Mouse (Mus musculus): ENCODE data around the gene Ankrd11. TPM values are rescaled to one million over a fixed set of nuclear protein-coding genes. Genes with fewer than 3 reads are reported as not detected.

Ankrd11 gene
- polyA plus RNA-seq, 1 experiment from 2014 or later = 53.8 TPM

DNA sequence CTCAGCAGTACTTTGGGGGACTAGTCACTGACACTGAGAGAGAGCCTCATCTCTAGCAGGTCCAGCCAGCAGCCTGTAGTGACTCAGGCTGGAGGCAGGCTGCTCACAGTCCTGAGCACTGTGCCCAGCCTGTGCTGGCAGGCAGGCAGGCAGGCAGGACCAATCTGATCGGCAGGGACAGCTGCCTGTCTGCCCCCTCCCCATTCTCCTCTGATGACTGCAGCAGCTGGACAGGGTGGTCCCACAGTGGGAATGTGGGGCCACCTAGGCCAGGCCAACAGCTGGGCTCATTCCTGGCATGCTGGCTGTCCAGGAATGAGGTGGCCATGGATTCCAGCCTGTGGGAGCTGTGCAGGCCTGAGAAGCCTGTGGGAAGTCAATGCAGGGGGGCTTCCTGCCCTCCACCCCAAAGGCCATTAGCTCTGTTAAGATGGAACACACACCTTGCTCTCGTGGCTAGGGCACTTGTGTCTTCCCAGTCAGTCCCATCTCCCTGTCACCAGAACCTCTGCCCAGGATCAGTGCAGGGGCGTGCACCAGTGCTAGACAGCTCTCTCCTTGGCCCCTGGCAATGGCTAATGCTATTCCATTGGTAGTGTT is 191.3 kb downstream of the Ankrd11 start:
- WGBS = 55% methylated on average over 3 of the region's 3 CpGs
- Histone ChIP-seq H3K36me3 (ENCODE audit: control insufficient read depth, insufficient read depth, low read length) (no peaks in the 10 kb centered on the region), H3K4me2 (no peak overlapping the region), H3K4me1 (replicated peaks; ENCODE audit: control insufficient read depth, insufficient read depth, low read length) (peaks cover 5% of the 10 kb centered on the region; the same call in 1 of the 2 replicates), H3K9me3 (ENCODE audit: control insufficient read depth, low read length) (no peaks in the 10 kb centered on the region), H3K27ac (ENCODE audit: low read depth, low read length) (no peak overlapping the region), H3K9ac (ENCODE audit: low read depth, low read length) (no peak overlapping the region), H3K27me3 (replicated peaks; ENCODE audit: control insufficient read depth, insufficient read depth, low read length) (peaks cover 23% of the 10 kb centered on the region), H3K4me3 (ENCODE audit: low read depth, low read length) (no peak overlapping the region)
- DNase-seq (ENCODE audit: low spot score) = no peak
- ATAC-seq (replicated peaks; ENCODE audit: low FRiP score) = no peak

DNA sequence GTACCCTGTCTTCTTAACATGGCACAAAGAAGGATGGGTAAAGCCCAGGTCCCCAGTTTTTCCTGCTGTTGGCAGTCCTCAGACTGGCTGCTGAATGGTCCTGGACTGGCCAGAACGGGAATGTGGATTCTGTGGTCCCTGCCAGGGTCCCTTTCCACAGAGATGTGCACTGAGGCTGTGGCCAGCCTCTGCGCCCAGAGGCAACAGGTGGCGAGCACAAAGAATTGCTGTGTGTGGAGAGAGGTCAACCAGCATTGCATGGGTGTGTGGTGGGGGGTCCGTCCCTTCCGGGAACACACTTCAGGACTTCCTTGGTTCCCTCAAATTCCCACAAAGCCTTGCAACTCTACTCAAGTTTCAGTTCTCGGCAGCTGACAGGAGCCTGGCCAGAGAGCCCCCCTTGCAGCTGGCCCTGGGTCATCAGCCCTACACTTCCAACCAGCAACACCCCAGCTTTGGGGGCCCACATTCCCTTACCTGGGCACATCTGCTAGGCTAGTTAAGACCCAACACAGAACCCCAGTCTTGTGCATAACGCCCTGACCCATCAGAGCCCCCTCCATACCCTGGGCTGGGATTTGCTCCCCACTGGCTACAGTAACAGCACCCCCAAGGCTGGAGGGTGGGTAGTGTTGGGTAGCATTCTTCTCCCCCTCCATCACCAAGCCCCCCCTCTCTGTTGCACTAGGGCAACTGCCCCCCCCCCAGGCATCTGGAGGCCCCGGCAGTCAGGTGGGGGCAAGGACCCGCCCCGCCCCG is 192.7 kb downstream of the Ankrd11 start:
- Histone ChIP-seq H3K36me3 (ENCODE audit: control insufficient read depth, insufficient read depth, low read length) (no peaks in the 10 kb centered on the region), H3K4me2 (no peak overlapping the region), H3K27me3 (replicated peaks; ENCODE audit: control insufficient read depth, insufficient read depth, low read length) (peaks cover 23% of the 10 kb centered on the region), H3K9me3 (ENCODE audit: control insufficient read depth, low read length) (no peaks in the 10 kb centered on the region), H3K27ac (ENCODE audit: low read depth, low read length) (no peak overlapping the region), H3K4me3 (ENCODE audit: low read depth, low read length) (no peak overlapping the region), H3K4me1 (replicated peaks; ENCODE audit: control insufficient read depth, insufficient read depth, low read length) (peaks cover 5% of the 10 kb centered on the region; the same call in 1 of the 2 replicates), H3K9ac (ENCODE audit: low read depth, low read length) (no peak overlapping the region)
- 70% methylated on average over 11 of the region's 11 CpGs for WGBS
- ATAC-seq (replicated peaks; ENCODE audit: low FRiP score) (no peak), DNase-seq (ENCODE audit: low spot score) (no peak)

GRCm38 (mm10) chr8:122847829-122848561 is 194.1 kb downstream of the Ankrd11 start, which contains the start of gene Cdh15:
TSS of gene Cdh15 (plus strand) at chr8:122847966.
- Histone ChIP-seq H3K9me3 (ENCODE audit: control insufficient read depth, low read length) (no peaks in the 10 kb centered on the region), H3K27ac (ENCODE audit: low read depth, low read length) (no peak within 1 kb of the TSS), H3K27me3 (replicated peaks; ENCODE audit: control insufficient read depth, insufficient read depth, low read length) (peaks cover 22% of the 10 kb centered on the region), H3K9ac (ENCODE audit: low read depth, low read length) (no peak within 1 kb of the TSS), H3K4me1 (replicated peaks; ENCODE audit: control insufficient read depth, insufficient read depth, low read length) (0 out of 2 replicates have a peak, but pooled peaks cover 2% of the 10 kb centered on the region), H3K4me3 (ENCODE audit: low read depth, low read length) (no peak within 1 kb of the TSS), H3K36me3 (ENCODE audit: control insufficient read depth, insufficient read depth, low read length) (no peaks in the 10 kb centered on the region), H3K4me2 (peak within 1 kb of the TSS; percentile 46)
- peak; percentile 75 for DNase-seq (ENCODE audit: low spot score)
- WGBS = 20% methylated on average over 17 of the region's 18 CpGs
- peak; percentile 90 for ATAC-seq (replicated peaks; ENCODE audit: low FRiP score)

- ATAC-seq (replicated peaks; ENCODE audit: low FRiP score) = no peak
- no peak overlapping the region for H3K4me3 ChIP-seq (ENCODE audit: low read depth, low read length)
- no peak overlapping the region for H3K4me2 ChIP-seq
- no peaks in the 10 kb centered on the region for H3K36me3 ChIP-seq (ENCODE audit: control insufficient read depth, insufficient read depth, low read length)
- H3K27ac ChIP-seq (ENCODE audit: low read depth, low read length) = no peak overlapping the region
- WGBS = 76% methylated on average over 4 of the region's 4 CpGs
- DNase-seq (ENCODE audit: low spot score) = no peak
- H3K27me3 ChIP-seq (replicated peaks; ENCODE audit: control insufficient read depth, insufficient read depth, low read length) = peaks cover 28% of the 10 kb centered on the region
- H3K4me1 ChIP-seq (replicated peaks; ENCODE audit: control insufficient read depth, insufficient read depth, low read length) = 0 out of 2 replicates have a peak, but pooled peaks cover 2% of the 10 kb centered on the region
- no peaks in the 10 kb centered on the region for H3K9me3 ChIP-seq (ENCODE audit: control insufficient read depth, low read length)
- no peak overlapping the region for H3K9ac ChIP-seq (ENCODE audit: low read depth, low read length)
Measured at GRCm38 (mm10) chr8:122845662-122846061, 196.4 kb downstream of the Ankrd11 start.

DNA sequence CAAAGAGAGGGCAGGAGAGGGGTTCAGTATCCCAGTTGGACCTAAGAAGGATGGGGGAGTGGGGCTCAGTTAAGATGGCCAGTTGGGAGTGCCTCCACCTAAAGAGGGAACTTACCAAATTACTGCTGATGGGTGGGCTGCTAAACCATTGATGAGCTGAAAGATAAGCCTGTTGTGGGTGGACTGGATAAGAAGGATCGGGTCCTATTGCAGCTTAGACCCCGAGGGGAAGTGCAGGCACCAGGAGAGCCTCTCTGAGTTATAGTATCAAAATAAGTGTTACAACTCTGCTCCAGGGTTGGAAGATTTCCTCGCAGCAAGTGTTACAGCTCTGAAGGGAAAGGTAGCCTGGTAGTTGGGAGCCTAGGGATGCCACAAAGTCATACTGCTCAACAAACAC is 197.9 kb downstream of the Ankrd11 start:
- WGBS = 42% methylated on average over 3 of the region's 3 CpGs
- H3K27me3 ChIP-seq (replicated peaks; ENCODE audit: control insufficient read depth, insufficient read depth, low read length) = peaks cover 24% of the 10 kb centered on the region

DNA sequence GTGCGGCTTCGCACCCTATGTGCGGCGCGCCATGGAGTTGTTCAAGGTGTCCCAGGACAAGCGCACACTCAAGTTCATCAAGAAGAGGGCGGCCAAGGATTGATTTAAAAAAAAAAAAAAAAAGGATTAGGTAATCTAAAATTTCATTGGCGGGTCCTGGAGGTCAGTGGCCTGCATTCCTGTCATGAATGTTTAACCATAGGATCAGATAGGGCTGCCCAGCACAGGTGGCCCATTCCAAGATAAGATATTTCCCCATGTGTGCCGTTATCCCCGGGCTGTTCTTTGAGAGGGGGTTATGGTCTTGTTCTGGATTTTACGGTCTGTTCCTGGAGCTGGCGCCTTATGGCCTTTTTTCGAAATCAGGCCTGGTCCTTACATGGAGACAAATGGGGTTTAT is 205.4 kb downstream of the Ankrd11 start:
- ATAC-seq (replicated peaks; ENCODE audit: low FRiP score) = no peak
- Histone ChIP-seq H3K4me1 (replicated peaks; ENCODE audit: control insufficient read depth, insufficient read depth, low read length) (no peaks in the 10 kb centered on the region), H3K4me3 (ENCODE audit: low read depth, low read length) (no peak overlapping the region), H3K9me3 (ENCODE audit: control insufficient read depth, low read length) (no peaks in the 10 kb centered on the region), H3K9ac (ENCODE audit: low read depth, low read length) (no peak overlapping the region), H3K4me2 (no peak overlapping the region), H3K27me3 (replicated peaks; ENCODE audit: control insufficient read depth, insufficient read depth, low read length) (peaks cover 2% of the 10 kb centered on the region; the same call in 1 of the 2 replicates), H3K27ac (ENCODE audit: low read depth, low read length) (no peak overlapping the region), H3K36me3 (ENCODE audit: control insufficient read depth, insufficient read depth, low read length) (no peaks in the 10 kb centered on the region)
- no peak for DNase-seq (ENCODE audit: low spot score)
- WGBS = 80% methylated on average over 13 of the region's 13 CpGs

More for the DNA sequence above, 197.9 kb downstream of the Ankrd11 start:
- 0 out of 2 replicates have a peak, but pooled peaks cover 2% of the 10 kb centered on the region for H3K4me1 ChIP-seq (replicated peaks; ENCODE audit: control insufficient read depth, insufficient read depth, low read length)
- H3K4me2 ChIP-seq = no peak overlapping the region
- H3K9me3 ChIP-seq (ENCODE audit: control insufficient read depth, low read length) = no peaks in the 10 kb centered on the region
- ATAC-seq (replicated peaks; ENCODE audit: low FRiP score) (no peak), DNase-seq (ENCODE audit: low spot score) (no peak)
- no peak overlapping the region for H3K9ac ChIP-seq (ENCODE audit: low read depth, low read length)
- H3K27ac ChIP-seq (ENCODE audit: low read depth, low read length) = no peak overlapping the region
- no peaks in the 10 kb centered on the region for H3K36me3 ChIP-seq (ENCODE audit: control insufficient read depth, insufficient read depth, low read length)
- H3K4me3 ChIP-seq (ENCODE audit: low read depth, low read length) = no peak overlapping the region

DNA sequence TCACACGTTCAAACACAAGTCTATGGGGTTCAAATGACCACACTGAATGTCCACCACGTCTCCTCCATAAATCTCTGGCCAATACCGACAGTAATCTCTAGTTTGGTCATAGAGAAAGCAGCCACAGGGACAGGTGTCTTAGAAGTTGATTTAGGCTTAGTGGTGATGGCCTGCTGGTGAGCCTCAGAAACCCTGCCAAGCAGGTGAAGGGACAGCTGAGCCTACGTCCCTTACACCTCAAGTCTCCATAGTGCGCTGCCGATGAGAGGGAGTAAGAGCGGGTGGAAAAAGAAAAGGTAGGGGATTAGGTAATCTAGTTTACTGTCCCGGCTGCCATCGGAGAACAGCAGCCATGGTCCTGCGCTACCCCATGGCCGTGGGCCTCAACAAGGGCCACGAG is 205.9 kb downstream of the Ankrd11 start:
- H3K4me2 ChIP-seq = no peak overlapping the region
- no peak overlapping the region for H3K9ac ChIP-seq (ENCODE audit: low read depth, low read length)
- ATAC-seq (replicated peaks; ENCODE audit: low FRiP score) = no peak
- no peaks in the 10 kb centered on the region for H3K36me3 ChIP-seq (ENCODE audit: control insufficient read depth, insufficient read depth, low read length)
- no peak overlapping the region for H3K4me3 ChIP-seq (ENCODE audit: low read depth, low read length)
- no peaks in the 10 kb centered on the region for H3K4me1 ChIP-seq (replicated peaks; ENCODE audit: control insufficient read depth, insufficient read depth, low read length)
- no peak overlapping the region for H3K27ac ChIP-seq (ENCODE audit: low read depth, low read length)
- DNase-seq (ENCODE audit: low spot score) = no peak
- peaks cover 2% of the 10 kb centered on the region for H3K27me3 ChIP-seq (replicated peaks; ENCODE audit: control insufficient read depth, insufficient read depth, low read length)
- H3K9me3 ChIP-seq (ENCODE audit: control insufficient read depth, low read length) = no peaks in the 10 kb centered on the region
- WGBS = 84% methylated on average over 12 of the region's 12 CpGs

GRCm38 (mm10) chr8:122834971-122835370 is 207.1 kb downstream of the Ankrd11 start:
- H3K36me3 ChIP-seq (ENCODE audit: control insufficient read depth, insufficient read depth, low read length) = no peaks in the 10 kb centered on the region
- 0 out of 2 replicates have a peak, but pooled peaks cover 2% of the 10 kb centered on the region for H3K4me1 ChIP-seq (replicated peaks; ENCODE audit: control insufficient read depth, insufficient read depth, low read length)
- no peak overlapping the region for H3K9ac ChIP-seq (ENCODE audit: low read depth, low read length)
- 17% methylated on average over 8 of the region's 8 CpGs for WGBS
- no peak overlapping the region for H3K27ac ChIP-seq (ENCODE audit: low read depth, low read length)
- DNase-seq (ENCODE audit: low spot score) = peak; percentile 59
- H3K4me2 ChIP-seq = no peak overlapping the region
- H3K27me3 ChIP-seq (replicated peaks; ENCODE audit: control insufficient read depth, insufficient read depth, low read length) = no peaks in the 10 kb centered on the region; the same call in 1 of the 2 replicates
- no peak overlapping the region for H3K4me3 ChIP-seq (ENCODE audit: low read depth, low read length)
- ATAC-seq (replicated peaks; ENCODE audit: low FRiP score) = 0 out of 2 replicates have a peak, but pooled peaks have one; percentile 48
- no peaks in the 10 kb centered on the region for H3K9me3 ChIP-seq (ENCODE audit: control insufficient read depth, low read length)
